Mouse (Mus musculus): Measurements from ENCODE around the gene Gm11214. TPM values are rescaled to one million over a fixed set of nuclear protein-coding genes. Genes with fewer than 3 reads are reported as not detected.

The Gm11214 gene
- total and polyA plus RNA-seq, 3 experiments, result 0.43 TPM; not detected in 2

DNA sequence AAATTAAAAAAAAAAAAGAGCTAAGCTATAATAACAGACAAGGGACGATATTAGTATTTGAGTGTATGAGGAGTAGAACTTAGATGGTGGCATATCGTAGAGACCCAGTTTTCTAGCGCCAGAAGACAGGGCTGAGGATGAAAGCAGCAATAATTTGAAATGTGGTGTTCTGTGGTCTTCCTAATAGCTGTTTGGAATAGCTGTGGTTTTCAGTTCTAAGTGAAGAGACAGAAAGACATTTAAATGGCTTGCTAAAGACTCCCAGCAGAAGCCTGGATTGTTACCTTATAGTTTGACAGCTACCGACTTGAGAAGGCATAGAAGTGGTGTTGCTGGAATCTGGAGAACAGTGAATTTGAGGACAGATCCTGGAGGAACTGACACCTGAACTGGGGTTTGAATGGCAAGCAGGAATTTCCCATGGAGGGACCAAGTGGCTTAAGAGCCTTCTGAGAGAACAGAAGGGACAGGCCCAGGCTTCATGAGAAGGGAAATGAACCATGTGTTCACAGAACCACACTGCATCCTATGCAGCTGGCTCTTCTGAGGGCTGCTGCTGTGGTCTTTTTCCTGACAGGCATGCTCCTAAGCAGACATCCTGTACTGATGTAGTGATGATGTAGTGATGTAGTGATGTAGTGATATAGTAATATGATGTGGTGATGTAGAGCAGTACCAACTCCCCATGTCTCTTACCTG, 39.0 kb upstream of the Gm11214 start:
- H3K9ac ChIP-seq (ENCODE audit: control insufficient read depth, low read depth, low read length, poor library complexity, severe bottlenecking), result no peak overlapping the region
- H3K79me2 ChIP-seq (ENCODE audit: control insufficient read depth, insufficient read depth, low read length, poor library complexity), result no peaks in the 10 kb centered on the region

GRCm38 (mm10) chr4:63699749-63700148, 36.6 kb upstream of the Gm11214 start:
- H3K79me2 ChIP-seq (ENCODE audit: control insufficient read depth, insufficient read depth, low read length, poor library complexity), result no peaks in the 10 kb centered on the region
- no peak overlapping the region for H3K9ac ChIP-seq (ENCODE audit: control insufficient read depth, low read depth, low read length, poor library complexity, severe bottlenecking)
- no peak for DNase-seq (ENCODE audit: low read depth, low spot score)
- H3K4me3 ChIP-seq (ENCODE audit: control insufficient read depth in 1 of 2, insufficient read depth in 1 of 2, low read depth in 2 of 2, low read length in 2 of 2), result no peak overlapping the region
- H3K36me3 ChIP-seq (ENCODE audit: control insufficient read depth in 1 of 2, insufficient read depth in 2 of 2, low read length in 2 of 2), result no peaks in the 10 kb centered on the region
- TF ChIP-seq POLR2AphosphoS2 (IDR thresholded peaks at IDR 0.05; ENCODE audit: low read length) (no peak), CTCF (IDR thresholded peaks at IDR 0.05 in 2 of 3, conservative IDR thresholded peaks at IDR 0.05 in 1 of 3; ENCODE audit: control insufficient read depth in 1 of 3, insufficient read depth in 1 of 3, low read depth in 2 of 3, low read length in 3 of 3, poor library complexity in 1 of 3, severe bottlenecking in 1 of 3) (no peak), RAD21 (IDR thresholded peaks at IDR 0.05; ENCODE audit: low read depth, low read length) (no peak)
- H3K4me1 ChIP-seq (ENCODE audit: control insufficient read depth in 1 of 2, insufficient read depth in 2 of 2, low read length in 2 of 2), result no peaks in the 10 kb centered on the region
- no peak overlapping the region for H3K27ac ChIP-seq (ENCODE audit: control insufficient read depth, low read depth, low read length)
- H3K27me3 ChIP-seq (ENCODE audit: control insufficient read depth in 1 of 2, insufficient read depth in 2 of 2, low read length in 2 of 2), result no peaks in the 10 kb centered on the region
- no peaks in the 10 kb centered on the region for H3K9me3 ChIP-seq (replicated peaks; ENCODE audit: insufficient read depth, low read length)

More for the DNA sequence above, 39.0 kb upstream of the Gm11214 start:
- Histone ChIP-seq H3K27me3 (ENCODE audit: control insufficient read depth in 1 of 2, insufficient read depth in 2 of 2, low read length in 2 of 2) (no peaks in the 10 kb centered on the region), H3K36me3 (ENCODE audit: control insufficient read depth in 1 of 2, insufficient read depth in 2 of 2, low read length in 2 of 2) (no peaks in the 10 kb centered on the region), H3K27ac (ENCODE audit: control insufficient read depth, low read depth, low read length) (no peak overlapping the region), H3K9me3 (replicated peaks; ENCODE audit: insufficient read depth, low read length) (no peaks in the 10 kb centered on the region), H3K4me1 (ENCODE audit: control insufficient read depth in 1 of 2, insufficient read depth in 2 of 2, low read length in 2 of 2) (no peaks in the 10 kb centered on the region), H3K4me3 (ENCODE audit: control insufficient read depth in 1 of 2, insufficient read depth in 1 of 2, low read depth in 2 of 2, low read length in 2 of 2) (no peak overlapping the region)
- DNase-seq (ENCODE audit: low read depth, low spot score), result no peak
- no peak for TF ChIP-seq MXI1 (IDR thresholded peaks at IDR 0.05; ENCODE audit: low read depth, low read length)
- no peak for TF ChIP-seq RCOR1 (IDR thresholded peaks at IDR 0.05; ENCODE audit: low read depth, low read length)

DNA sequence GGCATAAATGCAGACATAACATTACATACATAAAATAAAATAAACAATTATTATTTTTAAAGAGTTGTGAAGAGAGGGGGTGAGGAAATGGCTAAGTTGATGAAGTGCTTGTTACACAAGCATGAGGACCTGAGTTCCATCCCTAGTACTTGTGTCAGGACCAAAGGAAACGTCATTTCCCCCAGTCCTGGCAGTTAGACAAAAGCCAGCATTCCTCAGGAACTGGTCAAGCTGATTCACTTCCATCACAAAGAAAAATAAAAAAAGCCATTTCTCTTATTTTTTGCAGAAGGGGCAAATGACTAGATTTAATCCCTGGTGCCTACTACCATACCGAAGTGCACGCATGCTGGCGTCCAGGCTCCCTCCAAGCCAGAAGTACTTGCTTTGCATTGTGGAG, 33.7 kb upstream of the Gm11214 start:
- no peak overlapping the region for H3K9ac ChIP-seq (ENCODE audit: control insufficient read depth, low read depth, low read length, poor library complexity, severe bottlenecking)
- H3K27me3 ChIP-seq (ENCODE audit: control insufficient read depth in 1 of 2, insufficient read depth in 2 of 2, low read length in 2 of 2), result no peaks in the 10 kb centered on the region
- no peak for DNase-seq (ENCODE audit: low read depth, low spot score)
- no peaks in the 10 kb centered on the region for H3K36me3 ChIP-seq (ENCODE audit: control insufficient read depth in 1 of 2, insufficient read depth in 2 of 2, low read length in 2 of 2)
- no peaks in the 10 kb centered on the region for H3K9me3 ChIP-seq (replicated peaks; ENCODE audit: insufficient read depth, low read length)
- TF ChIP-seq MXI1 (IDR thresholded peaks at IDR 0.05; ENCODE audit: low read depth, low read length), result no peak
- TF ChIP-seq RAD21 (IDR thresholded peaks at IDR 0.05; ENCODE audit: low read depth, low read length), result no peak
- TF ChIP-seq MAX (IDR thresholded peaks at IDR 0.05; ENCODE audit: low read length), result no peak
- TF ChIP-seq GATA1 (IDR thresholded peaks at IDR 0.05; ENCODE audit: low read depth, low read length), result no peak
- TF ChIP-seq HCFC1 (IDR thresholded peaks at IDR 0.05; ENCODE audit: low read depth, low read length), result no peak
- TF ChIP-seq TCF12 (IDR thresholded peaks at IDR 0.05; ENCODE audit: low read depth, low read length), result no peak
- TF ChIP-seq ZNF384 (IDR thresholded peaks at IDR 0.05; ENCODE audit: low read depth, low read length), result no peak
- no peak for TF ChIP-seq CTCF (IDR thresholded peaks at IDR 0.05 in 2 of 3, conservative IDR thresholded peaks at IDR 0.05 in 1 of 3; ENCODE audit: control insufficient read depth in 1 of 3, insufficient read depth in 1 of 3, low read depth in 2 of 3, low read length in 3 of 3, poor library complexity in 1 of 3, severe bottlenecking in 1 of 3)
- no peak for TF ChIP-seq USF2 (IDR thresholded peaks at IDR 0.05; ENCODE audit: borderline replicate concordance in 1 of 2, insufficient read depth in 1 of 2, low read depth in 1 of 2, low read length in 2 of 2)
- TF ChIP-seq KAT2A (conservative IDR thresholded peaks at IDR 0.05; ENCODE audit: low read depth, low read length), result no peak
- no peak for TF ChIP-seq POLR2AphosphoS2 (IDR thresholded peaks at IDR 0.05; ENCODE audit: low read length)
- TF ChIP-seq TAL1 (IDR thresholded peaks at IDR 0.05; ENCODE audit: low read length), result no peak
- no peaks in the 10 kb centered on the region for H3K4me1 ChIP-seq (ENCODE audit: control insufficient read depth in 1 of 2, insufficient read depth in 2 of 2, low read length in 2 of 2)
- H3K27ac ChIP-seq (ENCODE audit: control insufficient read depth, low read depth, low read length), result no peak overlapping the region
- H3K4me3 ChIP-seq (ENCODE audit: control insufficient read depth in 1 of 2, insufficient read depth in 1 of 2, low read depth in 2 of 2, low read length in 2 of 2), result no peak overlapping the region
- no peaks in the 10 kb centered on the region for H3K79me2 ChIP-seq (ENCODE audit: control insufficient read depth, insufficient read depth, low read length, poor library complexity)
